Mouse (Mus musculus) embryonic facial prominence, embryonic 12.5 days (tissue): Measurements from ENCODE around the gene Fancd2. TPM values are rescaled to one million over a fixed set of nuclear protein-coding genes. Genes with fewer than 3 reads are reported as not detected.
A peak's percentile ranks its signal among the peaks of the same experiment; 100 is the strongest.

Experiments
- ATAC-seq: fragments of 200-750 bp; cut with Nextera tagmentation; 2 replicates; pipeline ENCODE4 v1.8.0; 2017; ENCODE audit not compliant: insufficient number of reproducible peaks, insufficient read depth, low FRiP score, low TSS enrichment
- H3K27ac ChIP-seq: fragments of 300-500 bp; sonication (generic); 2 replicates; pipeline ENCODE4 v1.5.1; 2016; ENCODE audit warnings: mild to moderate bottlenecking
- H3K27me3 ChIP-seq: fragments of 300-500 bp; sonication (generic); 2 replicates; pipeline ENCODE4 v1.6.1; 2016; ENCODE audit warnings: mild to moderate bottlenecking, moderate library complexity
- H3K36me3 ChIP-seq: fragments of 300-500 bp; sonication (generic); 2 replicates; pipeline ENCODE4 v1.6.1; 2016; ENCODE audit warnings: mild to moderate bottlenecking
- H3K4me1 ChIP-seq: fragments of 300-500 bp; sonication (generic); 2 replicates; pipeline ENCODE4 v1.6.1; 2016
- H3K4me2 ChIP-seq: fragments of 300-500 bp; sonication (generic); replicated peaks from 2 replicates; pipeline ENCODE4 v1.6.1; 2016; ENCODE audit warnings: mild to moderate bottlenecking, moderate library complexity
- H3K4me3 ChIP-seq: fragments of 300-500 bp; sonication (generic); 2 replicates; pipeline ENCODE4 v1.5.1; 2016; ENCODE audit warnings: mild to moderate bottlenecking
- H3K9ac ChIP-seq: fragments of 300-500 bp; sonication (generic); 2 replicates; pipeline ENCODE4 v1.6.1; 2016; ENCODE audit warnings: mild to moderate bottlenecking, moderate library complexity
- H3K9me3 ChIP-seq: fragments of 300-500 bp; sonication (generic); 2 replicates; pipeline ENCODE4 v1.6.1; 2016; ENCODE audit warnings: mild to moderate bottlenecking, moderate library complexity
- WGBS: fragments of 180-500 bp; shearing (Covaris S2); methylation state at CpG from one replicate; pipeline ENCODE4 v1.1.7; 2016; 5-methylcytosine and 5-hydroxymethylcytosine counted together
- polyA plus RNA-seq: library from polyadenylated mRNA; unstranded; fragments of >200 nt; fragmentation: Nextera tagmentation; extraction: Ambion mirVana; gene quantifications from 2 replicates; pipeline ENCODE4 v1.2.1, GENCODE M21; 2016

Gene Fancd2
- polyA plus RNA-seq: 13.4 and 14.7 TPM in 2 replicates

DNA sequence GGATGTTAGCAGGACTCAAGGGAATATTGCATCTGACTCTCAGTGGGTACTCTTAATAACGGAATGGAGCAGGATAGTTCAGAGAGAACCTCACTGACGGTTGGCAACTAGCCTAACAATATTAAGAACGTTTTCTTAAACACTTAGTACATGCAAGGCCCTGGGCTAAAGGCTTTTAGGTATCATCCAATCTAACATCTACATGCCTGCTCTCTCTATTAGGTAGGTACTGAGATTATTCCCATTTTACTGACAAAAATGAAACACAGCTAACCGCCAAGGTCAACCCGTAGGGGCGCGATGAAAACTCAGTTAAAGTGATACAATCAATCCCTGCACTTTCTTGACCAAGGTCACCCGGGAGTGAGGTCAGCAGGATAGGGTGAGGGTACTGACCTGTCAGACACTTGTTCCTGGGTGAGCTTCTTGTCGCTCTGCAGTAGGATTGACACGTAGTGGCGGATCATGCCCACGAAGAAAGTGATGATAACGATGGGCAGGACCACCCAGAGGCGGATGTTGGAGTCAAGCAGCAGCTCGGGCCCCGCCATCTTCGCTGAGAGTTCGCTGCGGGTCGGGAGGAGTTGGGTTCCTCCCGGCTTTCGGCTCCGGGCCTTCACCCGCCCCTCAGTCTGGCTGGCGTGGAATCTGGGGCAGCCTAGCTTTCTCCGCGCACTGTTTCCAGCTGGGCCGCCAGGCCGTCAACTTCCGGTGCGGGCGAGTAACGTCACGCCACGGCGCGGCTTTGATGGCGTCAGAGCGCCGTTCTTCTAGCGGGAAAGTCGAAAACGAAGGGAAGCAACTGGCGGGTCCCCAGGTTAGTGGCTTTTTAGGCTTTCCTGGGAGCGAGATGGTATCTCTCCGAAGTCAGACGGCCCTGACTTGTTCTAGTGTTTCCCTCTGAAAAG lies at the start of gene Fancd2, which contains the start of gene Emc3:
Gene Fancd2 (plus strand): TSS at position 751 of the 908 bp plus-strand sequence.
Gene Emc3 (minus strand): TSS at position 721 of the 908 bp plus-strand sequence.
- Histone ChIP-seq H3K4me1 (peaks cover 9% of the 10 kb centered on the region), H3K4me3 (peak within 1 kb of the TSS; percentile 94), H3K4me2 (peak within 1 kb of the TSS; percentile 74), H3K9ac (peak within 1 kb of the TSS; percentile 75), H3K27ac (peak within 1 kb of the TSS; percentile 56; the same call in 1 of the 2 replicates), H3K36me3 (peaks cover 6% of the 10 kb centered on the region), H3K27me3 (no peaks in the 10 kb centered on the region), H3K9me3 (no peaks in the 10 kb centered on the region)
- 1% methylated on average over 47 of the region's 47 CpGs for WGBS
- peak; percentile 69; the same call in 1 of the 2 replicates for ATAC-seq

DNA sequence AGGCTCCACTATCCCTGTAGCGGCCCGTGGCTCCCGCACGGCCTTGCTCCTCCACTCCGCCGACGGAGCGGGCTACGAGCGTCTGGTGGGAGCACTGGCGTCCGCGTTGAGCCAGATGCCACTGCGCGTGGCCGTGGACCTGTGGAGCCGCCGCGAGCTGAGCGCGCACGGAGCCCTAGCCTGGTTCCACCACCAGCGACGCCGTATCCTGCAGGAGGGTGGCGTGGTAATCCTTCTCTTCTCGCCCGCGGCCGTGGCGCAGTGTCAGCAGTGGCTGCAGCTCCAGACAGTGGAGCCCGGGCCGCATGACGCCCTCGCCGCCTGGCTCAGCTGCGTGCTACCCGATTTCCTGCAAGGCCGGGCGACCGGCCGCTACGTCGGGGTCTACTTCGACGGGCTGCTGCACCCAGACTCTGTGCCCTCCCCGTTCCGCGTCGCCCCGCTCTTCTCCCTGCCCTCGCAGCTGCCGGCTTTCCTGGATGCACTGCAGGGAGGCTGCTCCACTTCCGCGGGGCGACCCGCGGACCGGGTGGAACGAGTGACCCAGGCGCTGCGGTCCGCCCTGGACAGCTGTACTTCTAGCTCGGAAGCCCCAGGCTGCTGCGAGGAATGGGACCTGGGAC lies 48.9 kb upstream of the Fancd2 start:
- peak overlapping the region; percentile 48 for H3K27ac ChIP-seq

DNA sequence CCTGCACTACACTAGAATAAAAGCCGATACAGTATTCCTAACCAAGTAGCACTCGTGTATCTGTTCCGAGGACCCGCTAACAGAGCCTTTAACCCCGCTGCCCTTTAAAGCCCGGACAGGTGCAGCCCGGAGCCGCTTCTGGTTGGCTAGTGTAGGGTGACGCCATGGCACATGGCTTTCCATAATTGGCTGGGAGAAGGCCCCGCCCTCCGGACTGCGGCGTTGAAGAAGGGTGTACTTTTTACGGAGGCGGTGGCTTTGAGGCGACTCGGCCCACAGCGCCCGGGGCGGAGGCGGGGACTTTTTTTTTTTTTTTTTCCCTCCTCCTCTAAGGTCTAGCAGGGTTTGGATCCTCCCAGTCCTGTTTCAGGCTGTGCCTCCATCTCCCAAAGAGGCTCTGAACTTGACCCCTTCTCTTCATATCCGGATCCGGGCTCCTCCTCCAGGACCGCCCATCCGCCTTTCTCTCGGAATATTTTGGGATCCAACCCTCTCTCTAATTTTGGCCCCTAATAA lies 48.3 kb upstream of the Fancd2 start, which contains the start of gene Creld1:
Gene Creld1 (plus strand): TSS at position 198 of the 516 bp plus-strand sequence.
- peak within 1 kb of the TSS; percentile 46 for H3K4me3 ChIP-seq
- WGBS: under 1% methylated on average over 26 of the region's 26 CpGs
- peaks cover 26% of the 10 kb centered on the region; the same call in 1 of the 2 replicates for H3K4me1 ChIP-seq
- ATAC-seq: peak; percentile 92
- peak within 1 kb of the TSS; percentile 58 for H3K9ac ChIP-seq
- peaks cover 40% of the 10 kb centered on the region for H3K27me3 ChIP-seq
- H3K36me3 ChIP-seq: no peaks in the 10 kb centered on the region
- H3K27ac ChIP-seq: peak within 1 kb of the TSS; percentile 72
- H3K4me2 ChIP-seq: peak within 1 kb of the TSS; percentile 77
- H3K9me3 ChIP-seq: no peaks in the 10 kb centered on the region

More for the DNA sequence above, 48.9 kb upstream of the Fancd2 start:
- Histone ChIP-seq H3K27me3 (peaks cover 40% of the 10 kb centered on the region), H3K9me3 (no peaks in the 10 kb centered on the region), H3K4me1 (peaks cover 26% of the 10 kb centered on the region; the same call in 1 of the 2 replicates), H3K9ac (peak overlapping the region; percentile 21), H3K4me2 (peak overlapping the region; percentile 77), H3K36me3 (no peaks in the 10 kb centered on the region), H3K4me3 (peak overlapping the region; percentile 46)
- peak; percentile 47 for ATAC-seq
- WGBS: 3% methylated on average over 62 of the region's 65 CpGs

DNA sequence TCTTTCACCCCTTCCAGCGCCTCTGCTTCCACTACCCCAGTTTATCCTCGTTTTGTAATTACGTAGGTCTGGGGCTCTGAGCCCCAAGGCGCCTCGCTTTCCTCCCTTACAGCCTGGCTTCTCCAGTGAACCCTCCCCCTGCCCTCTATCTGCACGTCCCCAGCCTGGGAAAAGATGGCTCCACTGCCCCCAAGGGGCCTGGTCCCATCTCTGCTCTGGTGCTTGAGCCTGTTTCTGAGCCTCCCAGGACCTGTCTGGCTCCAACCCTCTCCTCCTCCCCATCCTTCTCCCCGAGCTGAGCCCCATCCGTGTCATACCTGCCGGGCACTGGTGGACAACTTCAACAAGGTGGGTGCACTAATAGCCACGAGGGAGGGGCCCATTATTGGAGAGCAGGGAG lies 47.8 kb upstream of the Fancd2 start:
- Histone ChIP-seq H3K4me3 (peak overlapping the region; percentile 46), H3K27ac (peak overlapping the region; percentile 72; the same call in 1 of the 2 replicates), H3K4me1 (peaks cover 26% of the 10 kb centered on the region; the same call in 1 of the 2 replicates), H3K9ac (peak overlapping the region; percentile 58), H3K27me3 (peaks cover 40% of the 10 kb centered on the region), H3K9me3 (no peaks in the 10 kb centered on the region), H3K4me2 (peak overlapping the region; percentile 77), H3K36me3 (no peaks in the 10 kb centered on the region)
- ATAC-seq: no peak; the same call in 1 of the 2 replicates
- WGBS: 14% methylated on average over 10 of the region's 10 CpGs

DNA sequence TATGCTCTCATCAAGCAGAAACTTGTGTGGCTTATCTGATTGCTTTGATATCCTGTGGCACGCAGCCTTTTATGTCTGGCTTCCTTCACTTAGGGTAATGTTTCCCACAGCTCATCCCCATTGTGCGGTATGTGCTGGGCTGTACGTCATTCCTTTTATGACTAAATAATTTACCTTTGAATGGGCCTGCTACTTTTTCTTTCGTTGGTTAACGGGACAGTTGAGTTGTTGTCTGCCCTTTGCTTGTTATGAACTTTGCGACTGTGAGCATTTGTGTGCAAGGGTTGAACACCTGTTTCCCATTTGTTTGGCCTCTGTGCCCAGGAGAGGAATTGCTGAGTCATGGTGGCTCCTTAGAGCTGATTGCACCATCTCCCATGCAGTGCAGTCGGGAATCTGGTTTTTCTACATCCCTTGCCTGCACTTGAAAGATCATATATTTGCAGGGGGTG lies 44.3 kb upstream of the Fancd2 start:
- WGBS: 31% methylated on average over 7 of the region's 7 CpGs
- Histone ChIP-seq H3K9me3 (no peaks in the 10 kb centered on the region), H3K4me2 (no peak overlapping the region), H3K36me3 (peaks cover 5% of the 10 kb centered on the region), H3K9ac (no peak overlapping the region), H3K4me3 (no peak overlapping the region), H3K27ac (no peak overlapping the region), H3K27me3 (peaks cover 11% of the 10 kb centered on the region), H3K4me1 (peaks cover 26% of the 10 kb centered on the region; the same call in 1 of the 2 replicates)
- ATAC-seq: no peak

DNA sequence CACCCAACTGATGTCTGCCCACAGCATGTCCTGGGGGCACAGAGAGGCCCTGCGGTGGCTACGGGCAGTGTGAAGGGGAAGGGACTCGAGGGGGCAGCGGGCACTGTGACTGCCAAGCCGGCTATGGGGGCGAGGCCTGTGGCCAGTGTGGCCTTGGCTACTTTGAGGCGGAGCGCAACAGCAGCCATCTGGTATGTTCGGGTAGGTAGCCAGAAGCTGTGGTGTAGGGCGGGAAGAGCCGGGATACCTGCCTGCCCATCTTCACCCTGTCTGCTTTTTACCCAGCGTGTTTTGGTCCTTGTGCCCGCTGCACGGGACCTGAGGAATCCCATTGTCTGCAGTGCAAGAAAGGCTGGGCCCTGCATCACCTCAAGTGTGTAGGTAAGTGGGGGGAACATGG lies 42.1 kb upstream of the Fancd2 start:
- peaks cover 6% of the 10 kb centered on the region for H3K36me3 ChIP-seq
- peaks cover 2% of the 10 kb centered on the region for H3K27me3 ChIP-seq
- no peak overlapping the region for H3K9ac ChIP-seq
- H3K4me2 ChIP-seq: no peak overlapping the region
- 90% methylated on average over 14 of the region's 14 CpGs for WGBS
- no peak overlapping the region for H3K4me3 ChIP-seq
- H3K9me3 ChIP-seq: no peaks in the 10 kb centered on the region
- H3K4me1 ChIP-seq: peaks cover 13% of the 10 kb centered on the region; the same call in 1 of the 2 replicates
- no peak for ATAC-seq
- no peak overlapping the region for H3K27ac ChIP-seq

DNA sequence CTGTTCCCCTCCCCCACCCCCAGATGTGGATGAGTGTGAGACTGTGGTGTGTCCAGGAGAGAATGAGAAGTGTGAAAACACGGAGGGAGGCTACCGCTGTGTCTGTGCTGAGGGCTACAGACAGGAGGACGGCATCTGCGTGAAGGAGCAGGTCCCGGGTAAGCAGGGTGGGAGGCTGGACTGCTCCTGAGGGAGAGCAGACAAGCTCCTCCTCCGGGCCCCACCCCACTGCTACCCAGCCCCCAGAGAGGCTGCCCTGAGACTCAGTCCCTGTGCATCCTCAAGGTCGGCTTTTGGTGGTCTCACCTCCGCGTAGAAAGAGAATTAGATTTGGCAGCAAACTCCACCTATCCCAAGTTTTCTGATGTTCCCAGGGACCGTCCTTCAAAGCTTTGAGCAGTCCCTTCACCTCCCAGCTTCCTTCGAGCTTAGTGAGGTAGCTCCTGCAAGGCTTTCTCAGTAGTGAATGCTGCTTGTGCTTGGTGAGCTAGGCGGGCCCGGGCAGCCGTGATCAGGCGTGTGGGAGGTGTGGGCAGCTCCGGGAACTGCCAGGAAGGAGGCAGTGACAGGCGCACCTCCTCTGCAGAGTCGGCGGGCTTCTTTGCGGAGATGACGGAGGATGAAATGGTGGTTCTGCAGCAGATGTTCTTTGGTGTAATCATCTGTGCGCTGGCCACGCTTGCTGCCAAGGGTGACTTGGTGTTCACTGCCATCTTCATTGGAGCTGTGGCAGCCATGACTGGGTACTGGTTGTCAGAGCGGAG lies 39.2 kb upstream of the Fancd2 start:
- peaks cover 15% of the 10 kb centered on the region; the same call in 1 of the 2 replicates for H3K4me1 ChIP-seq
- H3K9ac ChIP-seq: no peak overlapping the region
- no peak overlapping the region for H3K4me3 ChIP-seq
- ATAC-seq: no peak
- no peaks in the 10 kb centered on the region for H3K9me3 ChIP-seq
- peaks cover 6% of the 10 kb centered on the region for H3K36me3 ChIP-seq
- H3K27me3 ChIP-seq: peaks cover 22% of the 10 kb centered on the region
- no peak overlapping the region for H3K4me2 ChIP-seq
- H3K27ac ChIP-seq: no peak overlapping the region
- WGBS: 74% methylated on average over 24 of the region's 24 CpGs

DNA sequence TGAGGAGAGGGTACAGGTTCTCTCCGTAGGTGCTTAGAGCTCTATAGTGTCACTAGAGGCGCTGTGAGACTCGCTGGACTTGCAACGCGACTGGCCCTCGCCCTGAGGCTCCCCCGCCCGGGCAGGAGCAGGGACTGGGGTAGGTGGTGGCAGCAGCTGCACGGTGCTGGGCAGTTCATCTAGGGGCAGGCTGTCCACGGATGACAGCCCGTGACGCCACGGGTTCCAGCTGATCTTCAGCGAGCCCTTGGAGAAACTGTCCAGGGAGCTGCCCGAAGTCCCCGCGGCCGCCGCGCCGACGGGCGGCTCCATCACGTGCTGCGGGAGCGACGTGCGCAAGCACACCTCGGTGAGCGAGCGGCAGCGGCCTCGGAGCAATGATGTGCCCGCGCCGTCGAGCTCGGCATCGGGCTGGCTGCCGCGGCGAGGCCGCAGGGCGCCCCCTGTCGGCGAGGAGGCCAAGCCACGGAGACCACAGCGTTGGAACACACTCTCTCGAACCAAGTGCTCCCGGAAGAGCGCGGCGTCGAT lies 37.2 kb upstream of the Fancd2 start:
- 0 out of 2 replicates have a peak overlapping the region, but pooled peaks have one; percentile 23 for H3K27ac ChIP-seq
- H3K27me3 ChIP-seq: peaks cover 22% of the 10 kb centered on the region
- WGBS: 2% methylated on average over 54 of the region's 54 CpGs
- H3K4me1 ChIP-seq: peaks cover 12% of the 10 kb centered on the region; the same call in 1 of the 2 replicates
- peaks cover 6% of the 10 kb centered on the region for H3K36me3 ChIP-seq
- no peaks in the 10 kb centered on the region for H3K9me3 ChIP-seq
- ATAC-seq: peak; percentile 58; the same call in 1 of the 2 replicates
- H3K9ac ChIP-seq: peak overlapping the region; percentile 44
- peak overlapping the region; percentile 42 for H3K4me3 ChIP-seq
- peak overlapping the region; percentile 62 for H3K4me2 ChIP-seq

DNA sequence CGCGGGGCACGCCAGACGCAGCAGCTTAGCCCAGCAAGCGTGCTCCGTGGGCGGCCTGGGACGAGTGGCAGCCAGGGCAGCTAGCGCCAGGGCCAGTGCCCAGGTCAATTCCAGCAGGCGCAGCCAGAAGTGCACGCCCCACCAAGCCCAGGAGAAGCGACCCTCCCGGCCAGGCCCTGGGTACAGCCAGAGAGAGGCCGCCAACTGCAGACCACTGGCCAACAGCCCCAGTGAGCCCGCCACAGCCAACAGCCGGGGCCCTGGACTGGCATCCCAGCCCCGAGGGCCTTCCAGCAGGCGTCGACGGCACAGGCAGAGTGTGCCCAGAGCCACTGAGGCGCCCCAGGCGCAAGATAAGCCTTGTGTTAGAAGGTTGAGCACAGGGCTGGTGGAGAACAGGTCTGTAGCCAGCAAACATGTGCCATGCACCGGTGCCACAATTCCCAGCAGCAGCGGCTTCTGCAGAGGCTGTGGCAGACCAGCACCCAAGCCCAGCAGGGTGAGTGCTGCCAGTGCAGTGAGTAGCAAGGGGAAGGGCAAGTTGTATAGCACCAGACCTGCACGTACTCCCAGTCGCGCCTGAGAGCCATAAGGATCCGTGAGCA lies 36.3 kb upstream of the Fancd2 start:
- Histone ChIP-seq H3K4me3 (peak overlapping the region; percentile 42), H3K27me3 (peaks cover 22% of the 10 kb centered on the region), H3K27ac (no peak overlapping the region), H3K9me3 (no peaks in the 10 kb centered on the region), H3K9ac (peak overlapping the region; percentile 44), H3K4me1 (peaks cover 12% of the 10 kb centered on the region; the same call in 1 of the 2 replicates), H3K36me3 (peaks cover 6% of the 10 kb centered on the region; the same call in 1 of the 2 replicates), H3K4me2 (peak overlapping the region; percentile 62)
- 49% methylated on average over 28 of the region's 28 CpGs for WGBS
- no peak for ATAC-seq

DNA sequence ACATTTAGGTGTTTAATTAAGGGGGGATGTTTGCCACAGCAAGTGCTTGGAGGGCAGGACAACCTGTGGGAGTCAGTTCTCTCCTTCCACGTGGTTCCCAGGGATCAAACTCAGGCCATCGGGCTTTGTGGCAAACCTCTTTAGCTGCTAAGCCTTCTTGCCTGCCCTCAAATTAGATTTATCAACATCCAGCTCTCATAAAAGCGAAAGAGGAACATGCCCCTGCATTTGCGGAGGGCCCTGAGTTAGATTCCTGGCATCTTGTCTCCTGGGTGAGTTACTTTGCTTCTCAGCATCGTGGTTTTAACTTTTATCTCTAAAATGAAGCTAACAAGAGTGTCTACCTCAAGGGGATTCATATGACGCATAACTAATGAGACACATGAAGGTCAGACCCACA lies 32.1 kb upstream of the Fancd2 start:
- Histone ChIP-seq H3K4me3 (no peak overlapping the region), H3K27ac (no peak overlapping the region), H3K9ac (no peak overlapping the region), H3K4me1 (peaks cover 9% of the 10 kb centered on the region), H3K36me3 (no peaks in the 10 kb centered on the region), H3K4me2 (no peak overlapping the region), H3K9me3 (no peaks in the 10 kb centered on the region), H3K27me3 (peaks cover 33% of the 10 kb centered on the region)
- ATAC-seq: no peak
- WGBS: 71% methylated on average over 6 of the region's 6 CpGs
